Mouse (Mus musculus): ENCODE data around the gene Lman2l.

DNA sequence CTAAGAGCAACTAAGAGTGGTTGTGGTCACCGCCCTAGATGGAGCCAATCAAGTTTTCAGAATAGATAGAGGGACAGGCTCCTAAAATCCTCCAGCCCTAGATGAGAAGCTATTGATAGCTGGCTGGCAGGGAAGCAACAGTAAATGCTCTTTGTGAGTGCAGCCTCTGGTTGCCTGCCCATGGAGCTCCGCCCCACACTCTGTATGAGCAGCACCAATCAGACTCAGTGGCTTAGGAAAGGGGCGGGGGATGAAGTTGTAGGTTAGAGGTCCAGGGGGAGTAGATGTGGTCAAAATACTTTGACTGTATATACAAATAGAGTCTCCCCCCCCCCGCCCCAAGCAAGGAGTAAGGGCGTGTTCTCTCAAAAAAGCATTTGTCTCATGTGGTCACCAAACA lies 22.4 kb upstream of the Lman2l start:
- TF ChIP-seq CTCF (IDR thresholded peaks at IDR 0.05; ENCODE audit: low read depth) (no peak), EP300 (IDR thresholded peaks at IDR 0.05; ENCODE audit: low read depth) (no peak)
